Mouse (Mus musculus): ENCODE data around the gene Olfr1076. TPM values are rescaled to one million over a fixed set of nuclear protein-coding genes. Genes with fewer than 3 reads are reported as not detected.

Gene Olfr1076
- not detected for polyA plus RNA-seq (2017; shearing (Covaris generic))

DNA sequence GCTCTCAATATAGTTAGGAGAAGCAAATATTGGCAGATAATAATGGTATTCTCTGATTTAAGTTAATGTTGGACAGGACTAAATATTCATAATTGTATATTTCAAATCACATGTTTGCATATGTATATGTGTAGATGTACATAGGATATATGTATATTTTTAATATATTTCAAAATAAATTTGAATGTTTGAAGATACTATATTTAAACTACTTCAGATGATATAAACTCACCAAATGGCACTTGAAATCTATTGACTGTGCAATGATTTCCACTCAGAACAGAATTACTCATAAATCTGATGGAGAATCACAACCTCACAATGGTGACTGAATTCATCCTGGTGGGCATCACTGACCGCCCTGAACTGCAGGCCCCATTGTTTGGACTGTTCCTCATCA, at the start of gene Olfr1076:
Gene Olfr1076 (plus strand): TSS at position 301 of the 400 bp plus-strand sequence.

DNA sequence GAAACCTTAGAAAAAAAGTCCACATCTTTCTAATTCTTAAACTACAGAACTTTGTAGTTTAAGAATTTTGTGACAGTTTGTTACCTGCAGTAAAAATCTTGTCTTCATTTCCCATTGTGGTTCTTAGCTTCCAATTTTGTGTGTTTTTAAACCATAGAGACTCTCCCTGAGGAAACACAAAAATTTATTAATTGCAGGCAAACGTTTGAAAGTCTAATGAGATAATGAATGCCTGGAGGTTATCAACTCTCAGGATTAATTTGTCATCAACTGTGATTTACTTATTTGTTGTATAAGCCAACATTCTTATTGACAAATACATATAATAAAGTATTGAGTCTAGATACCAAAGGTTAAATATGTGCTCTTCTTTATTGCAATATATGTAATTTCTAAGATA, 21.0 kb upstream of the Olfr1076 start, which contains the start of gene Olfr228:
Gene Olfr228 (minus strand): TSS at position 101 of the 400 bp plus-strand sequence.

DNA sequence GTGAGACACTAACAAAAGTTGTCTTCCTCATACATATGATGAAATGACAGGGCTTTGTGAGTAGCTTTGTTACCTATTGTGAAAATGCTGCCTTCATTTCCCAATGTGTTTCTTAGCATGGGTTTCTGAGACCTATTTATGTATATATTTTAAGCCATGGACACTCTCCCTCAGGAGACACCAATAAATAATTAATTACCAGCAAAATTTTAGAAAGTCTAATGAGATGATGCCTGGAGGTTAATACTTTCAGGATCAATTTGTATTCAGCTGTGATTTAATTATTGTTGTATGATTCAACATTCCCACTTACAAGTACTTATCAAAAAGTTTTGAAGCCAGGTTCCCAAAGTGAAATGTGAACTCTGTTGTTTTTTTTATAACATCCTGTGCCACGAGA, 34.1 kb downstream of the Olfr1076 start, which contains the start of gene Olfr1079:
Gene Olfr1079 (minus strand): TSS at position 101 of the 400 bp plus-strand sequence.

DNA sequence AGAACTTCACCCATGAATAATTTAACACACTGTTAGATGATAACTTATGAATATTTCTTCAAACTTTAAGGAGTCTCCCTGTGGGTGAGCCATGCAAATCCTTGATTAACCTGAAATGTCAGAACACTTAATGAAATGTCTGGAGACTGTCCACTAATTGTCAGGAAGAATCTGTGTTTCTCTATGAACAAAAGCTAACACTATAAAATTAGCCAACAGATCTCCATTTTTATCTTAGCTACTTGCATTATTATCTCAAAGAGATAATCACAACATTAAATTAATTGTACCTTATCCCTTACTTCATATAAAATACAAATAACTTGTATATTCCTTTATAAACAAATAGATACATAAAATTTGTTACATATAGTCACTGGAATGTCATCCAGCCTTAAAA, 49.9 kb downstream of the Olfr1076 start, which contains the start of gene Olfr1080:
Gene Olfr1080 (minus strand): TSS at position 101 of the 400 bp plus-strand sequence.

Other genes starting within 250 kb of the Olfr1076 start
- not detected for gene Olfr1051, start 229.4 kb upstream of the Olfr1076 start, polyA plus RNA-seq (2017; shearing (Covaris generic))
- gene Olfr1052, start 216.0 kb upstream of the Olfr1076 start, polyA plus RNA-seq (2017; shearing (Covaris generic)), result not detected
- gene Olfr1053, start 193.2 kb upstream of the Olfr1076 start, polyA plus RNA-seq (2017; shearing (Covaris generic)), result not detected
- not detected for gene Olfr1054, start 173.0 kb upstream of the Olfr1076 start, polyA plus RNA-seq (2017; shearing (Covaris generic))
- not detected for gene Olfr1055, start 158.2 kb upstream of the Olfr1076 start, polyA plus RNA-seq (2017; shearing (Covaris generic))
- not detected for gene Olfr1056, start 146.0 kb upstream of the Olfr1076 start, polyA plus RNA-seq (2017; shearing (Covaris generic))
- not detected for gene Olfr1057, start 130.1 kb upstream of the Olfr1076 start, polyA plus RNA-seq (2017; shearing (Covaris generic))
- gene Olfr1058, start 119.9 kb upstream of the Olfr1076 start, polyA plus RNA-seq (2017; shearing (Covaris generic)), result not detected
- not detected for gene Olfr1061, start 94.4 kb upstream of the Olfr1076 start, polyA plus RNA-seq (2017; shearing (Covaris generic))
- not detected for gene Olfr1062, start 81.7 kb upstream of the Olfr1076 start, polyA plus RNA-seq (2017; shearing (Covaris generic))
- gene Olfr1065, start 57.9 kb upstream of the Olfr1076 start, polyA plus RNA-seq (2017; shearing (Covaris generic)), result not detected
- gene Olfr1066, start 52.2 kb upstream of the Olfr1076 start, polyA plus RNA-seq (2017; shearing (Covaris generic)), result not detected
- gene Olfr228, start 21.1 kb upstream of the Olfr1076 start, polyA plus RNA-seq (2017; shearing (Covaris generic)), result not detected
- not detected for gene Olfr1079, start 34.0 kb downstream of the Olfr1076 start, polyA plus RNA-seq (2017; shearing (Covaris generic))
- gene Olfr1080, start 49.8 kb downstream of the Olfr1076 start, polyA plus RNA-seq (2017; shearing (Covaris generic)), result not detected
- not detected for gene Olfr1082, start 90.5 kb downstream of the Olfr1076 start, polyA plus RNA-seq (2017; shearing (Covaris generic))
- gene Olfr1084, start 131.3 kb downstream of the Olfr1076 start, polyA plus RNA-seq (2017; shearing (Covaris generic)), result not detected
- gene Olfr1085, start 153.6 kb downstream of the Olfr1076 start, polyA plus RNA-seq (2017; shearing (Covaris generic)), result not detected
- not detected for gene Olfr1086, start 171.6 kb downstream of the Olfr1076 start, polyA plus RNA-seq (2017; shearing (Covaris generic))
- gene Olfr1087, start 189.9 kb downstream of the Olfr1076 start, polyA plus RNA-seq (2017; shearing (Covaris generic)), result not detected
- gene Olfr1089, start 225.2 kb downstream of the Olfr1076 start, polyA plus RNA-seq (2017; shearing (Covaris generic)), result not detected

Data from CD4-positive, CD25-positive, alpha-beta regulatory T cell, adult 9 weeks (primary cell).